Mouse (Mus musculus): ENCODE results near the gene Ttbk2. TPM values are rescaled to one million over a fixed set of nuclear protein-coding genes. Genes with fewer than 3 reads are reported as not detected.

Gene Ttbk2
- 7.0 and 10.7 TPM in 2 replicates for polyA plus RNA-seq (2021; fragmentation: Nextera tagmentation)
- long read RNA-seq, experiment 1, partial matches to known transcripts: 6 of 25 reads
- long read RNA-seq, experiment 1, other reads (novel, unspliced or antisense): 19 of 25 reads
- long read RNA-seq, experiment 2, partial matches to known transcripts: 2 of 30 reads
- long read RNA-seq, experiment 2, other reads (novel, unspliced or antisense): 28 of 30 reads

DNA sequence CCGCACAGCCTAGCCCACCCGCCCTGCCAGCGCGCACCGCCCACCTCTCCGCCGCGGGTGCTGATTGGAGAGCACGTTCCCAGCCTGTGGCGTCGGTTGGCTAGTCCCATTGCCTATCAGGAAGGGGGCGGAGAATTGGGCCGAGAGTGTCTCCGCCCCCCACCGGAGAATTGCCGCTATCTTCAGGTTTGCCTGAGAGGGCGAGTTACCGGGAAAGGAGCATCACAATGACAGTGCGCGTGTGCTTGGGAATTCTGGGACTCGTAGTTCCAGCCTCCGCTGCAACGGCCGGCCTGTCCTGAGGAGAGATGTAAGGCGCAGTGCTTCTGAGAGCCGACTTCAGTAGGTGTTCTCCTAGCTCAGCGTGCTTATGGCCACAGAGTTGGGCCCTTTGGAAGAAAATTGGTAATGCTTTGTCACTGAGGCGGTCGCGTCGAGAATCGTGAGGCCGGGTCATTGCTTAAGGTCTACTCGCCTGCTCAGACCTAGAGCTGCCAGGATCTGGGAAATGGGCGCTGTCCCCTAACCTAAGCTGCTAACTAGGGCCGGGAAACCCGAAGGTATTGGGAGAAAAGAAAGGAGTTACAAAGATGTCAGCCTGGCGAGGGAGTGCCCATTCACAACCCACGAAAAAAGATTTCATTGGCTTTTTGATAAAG is at the start of gene Ttbk2:
Ttbk2 (minus strand) TSS at position 181 of the 659 bp plus-strand sequence.

DNA sequence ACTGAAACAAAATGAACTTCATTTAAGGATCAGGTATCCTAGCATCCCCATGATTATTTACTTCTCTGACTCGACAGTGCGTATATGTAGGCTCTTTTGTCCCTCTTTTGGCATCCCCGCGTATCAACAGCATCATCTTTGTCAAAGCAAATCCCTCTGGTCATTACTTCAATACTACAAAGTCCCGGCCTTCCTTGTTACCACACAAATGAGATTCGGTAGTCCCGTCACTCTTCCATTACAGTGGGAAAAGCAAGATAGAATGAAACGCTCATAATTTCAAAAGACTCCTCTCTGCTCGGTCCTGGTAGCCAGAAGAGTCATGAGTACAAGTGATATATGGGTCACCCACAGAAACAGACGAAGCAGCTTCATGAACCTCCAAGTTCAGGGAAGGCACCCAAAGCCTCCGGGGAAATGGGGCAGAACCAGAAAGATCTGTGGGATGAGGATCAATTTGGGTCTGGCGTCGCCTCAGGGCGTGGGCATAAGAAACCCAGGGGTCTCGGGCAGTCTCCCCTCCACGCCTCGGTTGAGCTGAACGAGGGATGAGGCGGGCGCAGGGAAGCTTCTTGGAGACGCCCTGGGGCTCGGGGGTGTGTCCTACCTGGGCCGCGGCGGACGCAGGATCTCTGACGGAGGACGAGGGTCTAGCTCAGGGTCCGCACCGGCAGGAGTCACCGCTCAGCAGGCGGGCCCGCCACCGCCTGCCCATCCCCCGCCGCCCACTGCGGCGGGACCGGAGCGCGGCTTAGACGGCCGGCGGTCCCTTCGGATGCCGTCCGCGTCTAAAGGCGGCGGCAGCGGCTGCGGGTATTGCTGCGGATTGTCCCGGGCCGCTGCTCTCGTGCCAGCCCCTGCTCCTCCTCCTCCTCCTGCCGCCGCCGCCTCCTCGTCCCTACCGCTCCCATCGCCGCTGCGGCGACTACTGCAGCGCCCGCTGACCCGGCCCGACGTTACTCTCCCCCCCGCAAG is 668 bp downstream of the Ttbk2 start, which contains the start of gene Cdan1:
Cdan1 (minus strand) TSS at position 680 of the 975 bp plus-strand sequence.

Other genes with a start within 250 kb of the Ttbk2 start
- 12.2 and 12.5 TPM in 2 replicates for gene Haus2, start 241.2 kb downstream of the Ttbk2 start, polyA plus RNA-seq (2021; fragmentation: Nextera tagmentation)
- gene Lrrc57, start 241.1 kb downstream of the Ttbk2 start, polyA plus RNA-seq (2021; fragmentation: Nextera tagmentation): 49.2 and 65.0 TPM in 2 replicates
- gene Stard9, start 221.5 kb downstream of the Ttbk2 start, polyA plus RNA-seq (2021; fragmentation: Nextera tagmentation): 0.60 and 0.67 TPM in 2 replicates
- 0.78 and 1.6 TPM in 2 replicates for gene Cdan1, start 476 bp downstream of the Ttbk2 start, polyA plus RNA-seq (2021; fragmentation: Nextera tagmentation)
- gene Ubr1, start 120.1 kb upstream of the Ttbk2 start, polyA plus RNA-seq (2021; fragmentation: Nextera tagmentation): 14.4 and 17.5 TPM in 2 replicates
- 12.5 and 17.3 TPM in 2 replicates for gene Tmem62, start 126.4 kb upstream of the Ttbk2 start, polyA plus RNA-seq (2021; fragmentation: Nextera tagmentation)
- 51.6 and 67.4 TPM in 2 replicates for gene Ccndbp1, start 157.8 kb upstream of the Ttbk2 start, polyA plus RNA-seq (2021; fragmentation: Nextera tagmentation)
- gene Epb42, start 186.5 kb upstream of the Ttbk2 start, polyA plus RNA-seq (2021; fragmentation: Nextera tagmentation): not detected in 2 replicates
- gene Tgm5, start 235.2 kb upstream of the Ttbk2 start, polyA plus RNA-seq (2021; fragmentation: Nextera tagmentation): not detected in 2 replicates

Data from left cerebral cortex, adult 6 months (tissue).